Mouse (Mus musculus) liver, embryonic 14.5 days (tissue): ENCODE measurements around the gene Nabp2.

Experiments used
- CTCF ChIP-seq: IDR thresholded peaks from 2 replicates; pipeline ENCODE4 v1.5.1; 2016; ENCODE audit warnings: antibody characterized with exemption, low read depth, control low read depth
- EP300 ChIP-seq: IDR thresholded peaks from 2 replicates; pipeline ENCODE4 v1.6.1; 2016; ENCODE audit warnings: antibody characterized with exemption, low read depth

DNA sequence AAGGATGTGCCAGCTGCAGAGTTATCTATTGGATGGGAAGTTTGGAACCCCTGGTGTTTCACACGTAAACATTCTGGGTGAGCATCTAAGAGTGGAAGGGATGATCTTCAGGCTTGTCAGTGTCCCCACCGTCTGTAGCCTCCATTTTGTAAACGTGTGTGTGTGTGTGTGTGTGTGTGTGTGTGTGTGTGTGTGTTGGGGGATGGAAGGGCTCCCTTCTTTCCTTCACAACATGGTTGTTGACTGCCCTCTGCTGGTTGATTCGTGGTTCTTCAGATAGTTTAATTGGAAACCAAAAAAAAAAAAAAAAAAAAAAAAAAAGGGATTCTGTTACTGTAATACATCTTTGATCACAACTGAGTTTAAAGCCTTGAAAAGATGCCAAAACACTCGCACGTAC is 44.0 kb upstream of the Nabp2 start:
- TF ChIP-seq CTCF (peak; percentile 79), EP300 (no peak)
